Mouse (Mus musculus) embryonic facial prominence, embryonic 14.5 days (tissue): ENCODE data around the gene Inhbc. TPM values are rescaled to one million over a fixed set of nuclear protein-coding genes. Genes with fewer than 3 reads are reported as not detected.
"Not testable (repeated sequence)": the region's sequence is repeated elsewhere in the genome, so short reads cannot be mapped to it uniquely, and the experiment has no call there.

Experiments
- ATAC-seq: fragments of 200-750 bp; cut with Nextera tagmentation; 2 replicates; pipeline ENCODE4 v1.8.0; 2017; ENCODE audit warnings: low read depth, moderate number of reproducible peaks, moderate TSS enrichment
- DNase-seq: peaks from one replicate; pipeline ENCODE4 v3.0.0-alpha.2; 2015; ENCODE audit warnings: low spot score
- H3K27ac ChIP-seq: fragments of 300-500 bp; sonication (generic); replicated peaks from 2 replicates; pipeline ENCODE4 v1.5.1; 2014; ENCODE audit warnings: low read depth, mild to moderate bottlenecking, low read length, moderate library complexity
- H3K27me3 ChIP-seq: fragments of 300-500 bp; sonication (generic); replicated peaks from 2 replicates; pipeline ENCODE4 v1.6.1; 2014; ENCODE audit warnings: low read length; ENCODE audit not compliant: control insufficient read depth, insufficient read depth
- H3K36me3 ChIP-seq: fragments of 300-500 bp; sonication (generic); 2 replicates; pipeline ENCODE4 v1.6.1; 2014; ENCODE audit warnings: low read length, mixed read lengths; ENCODE audit not compliant: control insufficient read depth, insufficient read depth
- H3K4me1 ChIP-seq: fragments of 300-500 bp; sonication (generic); 2 replicates; pipeline ENCODE4 v1.6.1; 2014; ENCODE audit warnings: antibody characterized with exemption, low read length; ENCODE audit not compliant: control insufficient read depth, insufficient read depth
- H3K4me2 ChIP-seq: fragments of 300-500 bp; sonication (generic); 2 replicates; pipeline ENCODE4 v1.6.1; 2014; ENCODE audit warnings: low read depth, mild to moderate bottlenecking, low read length, moderate library complexity, mixed read lengths
- H3K4me3 ChIP-seq: fragments of 300-500 bp; sonication (generic); 2 replicates; pipeline ENCODE4 v1.5.1; 2014; ENCODE audit warnings: low read depth, mild to moderate bottlenecking, low read length
- H3K9ac ChIP-seq: fragments of 300-500 bp; sonication (generic); 2 replicates; pipeline ENCODE4 v1.6.1; 2014; ENCODE audit warnings: low read depth, mild to moderate bottlenecking, low read length, moderate library complexity, mixed read lengths
- H3K9me3 ChIP-seq: fragments of 300-500 bp; sonication (generic); 2 replicates; pipeline ENCODE4 v1.6.1; 2016; ENCODE audit warnings: low read length; ENCODE audit not compliant: control insufficient read depth
- WGBS: fragments of 180-500 bp; shearing (Covaris S2); extraction: QIAGEN DNeasy Blood & Tissue Kit; methylation state at CpG from one replicate; pipeline ENCODE4 v1.1.7; 2014; 5-methylcytosine and 5-hydroxymethylcytosine counted together
- polyA plus RNA-seq: library from polyadenylated mRNA; unstranded; fragments of >200 nt; fragmentation: Nextera tagmentation; extraction: Ambion mirVana; gene quantifications from 2 replicates; pipeline ENCODE4 v1.2.1, GENCODE M21; 2014

The Inhbc gene
- polyA plus RNA-seq, 1 experiment from 2014 or later = not detected

GRCm38 (mm10) chr10:127310523-127311475, 59.4 kb downstream of the Inhbc start:
- Histone ChIP-seq H3K9me3 (no peaks in the 10 kb centered on the region), H3K9ac (peak overlapping the region; percentile 90), H3K4me2 (peak overlapping the region; percentile 59), H3K36me3 (peaks cover 35% of the 10 kb centered on the region), H3K27me3 (no peaks in the 10 kb centered on the region), H3K4me3 (peak overlapping the region; percentile 87), H3K4me1 (peaks cover 5% of the 10 kb centered on the region), H3K27ac (peak overlapping the region; percentile 77)
- 34% methylated on average over 23 of the region's 23 CpGs for WGBS
- ATAC-seq = peak; percentile 47
- peak; percentile 62 for DNase-seq

DNA sequence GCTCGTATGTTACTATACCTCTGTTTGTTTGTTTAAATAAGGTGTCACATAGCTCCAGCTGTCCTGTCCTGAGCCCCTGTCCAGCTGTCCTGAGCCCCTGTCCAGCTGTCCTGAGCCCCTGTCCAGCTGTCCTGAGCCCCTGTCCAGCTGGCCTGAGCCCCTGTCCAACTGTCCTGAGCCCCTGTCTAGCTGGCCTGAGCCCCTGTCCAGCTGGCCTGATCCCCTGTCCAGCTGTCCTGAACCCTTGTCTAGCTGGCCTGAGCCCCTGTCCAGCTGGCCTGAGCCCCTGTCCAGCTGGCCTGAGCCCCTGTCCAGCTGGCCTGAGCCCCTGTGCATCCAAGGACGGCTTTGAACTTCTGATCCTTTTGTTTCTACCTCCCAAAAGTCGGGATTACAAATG, 61.1 kb downstream of the Inhbc start:
- 94% methylated on average over 3 of the region's 3 CpGs for WGBS
- H3K36me3 ChIP-seq = peaks cover 51% of the 10 kb centered on the region

More for the DNA sequence above, 61.1 kb downstream of the Inhbc start:
- not testable (repeated sequence) for DNase-seq, H3K4me2 ChIP-seq, H3K9ac ChIP-seq, ATAC-seq, H3K4me3 ChIP-seq, H3K27ac ChIP-seq, H3K27me3 ChIP-seq, H3K4me1 ChIP-seq, H3K9me3 ChIP-seq

Other genes starting within 250 kb of the Inhbc start
- gene Os9, start 249.3 kb downstream of the Inhbc start, polyA plus RNA-seq = 59.3 and 62.9 TPM in 2 replicates
- 9.0 and 9.8 TPM in 2 replicates for gene B4galnt1, start 205.2 kb downstream of the Inhbc start, polyA plus RNA-seq
- gene Slc26a10, start 189.8 kb downstream of the Inhbc start, polyA plus RNA-seq = 0.86 and 1.7 TPM in 2 replicates
- 76.7 and 87.7 TPM in 2 replicates for gene Arhgef25, start 180.3 kb downstream of the Inhbc start, polyA plus RNA-seq
- 112 and 120 TPM in 2 replicates for gene Dtx3, start 174.7 kb downstream of the Inhbc start, polyA plus RNA-seq
- 19.3 and 20.7 TPM in 2 replicates for gene Pip4k2c, start 158.8 kb downstream of the Inhbc start, polyA plus RNA-seq
- 13.7 and 14.6 TPM in 2 replicates for gene Kif5a, start 107.1 kb downstream of the Inhbc start, polyA plus RNA-seq
- gene Dctn2, start 104.1 kb downstream of the Inhbc start, polyA plus RNA-seq = 166 and 186 TPM in 2 replicates
- 15.8 and 17.6 TPM in 2 replicates for gene Mbd6, start 81.4 kb downstream of the Inhbc start, polyA plus RNA-seq
- gene Mars, start 58.6 kb downstream of the Inhbc start, polyA plus RNA-seq = 106 and 108 TPM in 2 replicates
- 3.7 and 4.4 TPM in 2 replicates for gene Arhgap9, start 48.5 kb downstream of the Inhbc start, polyA plus RNA-seq
- gene Gli1, start 28.5 kb downstream of the Inhbc start, polyA plus RNA-seq = 10.2 and 11.7 TPM in 2 replicates
- not detected in 2 replicates for gene Inhbe, start 16.0 kb downstream of the Inhbc start, polyA plus RNA-seq
- 27.8 and 29.8 TPM in 2 replicates for gene R3hdm2, start 9.9 kb upstream of the Inhbc start, polyA plus RNA-seq
- gene Stac3, start 131.3 kb upstream of the Inhbc start, polyA plus RNA-seq = 5.0 and 5.2 TPM in 2 replicates
- 57.7 and 91.9 TPM in 2 replicates for gene Ndufa4l2, start 144.5 kb upstream of the Inhbc start, polyA plus RNA-seq
- 80.0 and 89.4 TPM in 2 replicates for gene Shmt2, start 152.0 kb upstream of the Inhbc start, polyA plus RNA-seq
- 5.2 and 6.1 TPM in 2 replicates for gene Nxph4, start 164.1 kb upstream of the Inhbc start, polyA plus RNA-seq